Comparison of ENCODE assay signal across 7 mouse cellular contexts in the genomic region with DNA sequence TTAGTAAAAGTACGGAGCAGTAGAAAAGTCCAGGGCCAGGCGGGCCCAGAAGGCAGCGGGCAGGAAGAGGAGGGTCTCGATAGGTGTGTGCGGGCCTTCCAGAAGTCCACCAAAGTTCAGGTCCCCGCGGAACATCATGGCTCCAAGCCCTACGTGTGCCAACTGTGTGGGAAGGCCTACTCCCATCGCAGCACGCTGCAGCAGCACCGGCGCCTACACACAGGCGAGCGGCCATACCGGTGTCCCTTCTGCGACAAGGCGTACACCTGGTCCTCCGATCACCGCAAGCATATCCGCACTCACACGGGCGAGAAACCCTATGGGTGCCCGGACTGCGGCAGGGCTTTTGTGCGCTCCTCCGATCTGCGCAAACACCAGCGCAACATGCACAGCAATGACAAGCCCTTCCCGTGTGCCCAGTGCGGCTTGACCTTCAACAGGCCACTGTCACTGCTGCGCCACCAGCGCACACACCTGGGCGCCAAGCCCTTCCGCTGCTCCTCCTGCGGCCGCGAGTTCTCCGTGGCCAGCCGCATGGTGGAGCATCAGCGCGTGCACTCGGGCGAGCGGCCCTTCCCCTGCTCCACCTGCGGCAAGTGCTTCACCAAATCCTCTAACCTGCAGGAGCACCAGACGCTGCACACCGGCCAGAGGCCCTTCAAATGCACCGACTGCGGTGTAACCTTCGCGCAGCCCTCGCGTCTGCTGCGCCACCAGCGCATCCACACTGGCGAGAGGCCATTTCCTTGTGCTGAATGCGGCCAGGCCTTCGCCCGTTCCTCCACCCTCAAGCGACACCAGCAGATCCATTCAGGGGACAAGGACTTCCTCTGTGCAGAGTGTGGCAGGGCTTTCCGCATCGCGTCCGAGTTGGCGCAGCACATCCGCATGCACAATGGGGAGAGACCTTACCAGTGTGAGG. TPM values are rescaled to one million over a fixed set of nuclear protein-coding genes. Genes with fewer than 3 reads are reported as not detected.
A peak's percentile ranks its signal among the peaks of the same experiment; 100 is the strongest.
DNase-seq lines count a peak whose midpoint lies in the region; ATAC-seq lines count a peak whose summit lies in the region.

No protein-coding gene starts in this region.

- peak overlapping the region; percentile 10; the same call in 1 of the 2 replicates for H3K4me3 ChIP-seq in liver, embryonic 12.5 days
- peak overlapping the region; percentile 34 for H3K4me3 ChIP-seq in embryonic facial prominence, embryonic 12.5 days
- H3K4me3 ChIP-seq in hindbrain, embryonic 13.5 days = peak overlapping the region; percentile 43
- H3K4me3 ChIP-seq in midbrain, embryonic 10.5 days = peak overlapping the region; percentile 56

- no peaks in the 10 kb centered on the region for H3K4me1 ChIP-seq in liver, embryonic 12.5 days
- peaks cover 17% of the 10 kb centered on the region for H3K4me1 ChIP-seq in embryonic facial prominence, embryonic 12.5 days
- peaks cover 17% of the 10 kb centered on the region for H3K4me1 ChIP-seq in hindbrain, embryonic 13.5 days (replicated peaks)
- peaks cover 23% of the 10 kb centered on the region for H3K4me1 ChIP-seq in midbrain, embryonic 10.5 days

- H3K9ac ChIP-seq in liver, embryonic 12.5 days = no peak overlapping the region
- 0 out of 2 replicates have a peak overlapping the region, but pooled peaks have one; percentile 17 for H3K9ac ChIP-seq in embryonic facial prominence, embryonic 12.5 days
- H3K9ac ChIP-seq in hindbrain, embryonic 13.5 days = peak overlapping the region; percentile 67

- 8% methylated on average over 66 of the region's 66 CpGs for WGBS in liver, embryonic 12.5 days (ENCODE audit: insufficient replicate concordance)
- 9% methylated on average over 66 of the region's 66 CpGs for WGBS in embryonic facial prominence, embryonic 12.5 days
- 8% methylated on average over 66 of the region's 66 CpGs for WGBS in hindbrain, embryonic 13.5 days
- 8% methylated on average over 66 of the region's 66 CpGs for WGBS in midbrain, embryonic 10.5 days

- no peaks in the 10 kb centered on the region for H3K9me3 ChIP-seq in liver, embryonic 12.5 days (replicated peaks)
- H3K9me3 ChIP-seq in embryonic facial prominence, embryonic 12.5 days = no peaks in the 10 kb centered on the region
- H3K9me3 ChIP-seq in hindbrain, embryonic 13.5 days = no peaks in the 10 kb centered on the region
- H3K9me3 ChIP-seq in midbrain, embryonic 10.5 days (replicated peaks) = no peaks in the 10 kb centered on the region

- H3K27ac ChIP-seq in liver, embryonic 12.5 days = no peak overlapping the region
- no peak overlapping the region for H3K27ac ChIP-seq in embryonic facial prominence, embryonic 12.5 days
- H3K27ac ChIP-seq in hindbrain, embryonic 13.5 days = no peak overlapping the region
- H3K27ac ChIP-seq in midbrain, embryonic 10.5 days (replicated peaks) = no peak overlapping the region

- H3K27me3 ChIP-seq in liver, embryonic 12.5 days (replicated peaks) = peaks cover 52% of the 10 kb centered on the region
- H3K27me3 ChIP-seq in embryonic facial prominence, embryonic 12.5 days = peaks cover 41% of the 10 kb centered on the region
- peaks cover 48% of the 10 kb centered on the region for H3K27me3 ChIP-seq in hindbrain, embryonic 13.5 days
- peaks cover 63% of the 10 kb centered on the region for H3K27me3 ChIP-seq in midbrain, embryonic 10.5 days (ENCODE audit: low read depth, poor library complexity, severe bottlenecking)

- no peaks in the 10 kb centered on the region for H3K36me3 ChIP-seq in liver, embryonic 12.5 days
- H3K36me3 ChIP-seq in embryonic facial prominence, embryonic 12.5 days = no peaks in the 10 kb centered on the region
- no peaks in the 10 kb centered on the region for H3K36me3 ChIP-seq in hindbrain, embryonic 13.5 days
- no peaks in the 10 kb centered on the region for H3K36me3 ChIP-seq in midbrain, embryonic 10.5 days

- no peak for DNase-seq in liver
- DNase-seq in midbrain, embryonic 10.5 days (ENCODE audit: low spot score) = no peak
- no peak for DNase-seq in urinary bladder, postnatal 4 days (ENCODE audit: low spot score in 2 of 2)
- no peak for DNase-seq in gastrocnemius, adult 8-10 months (ENCODE audit: low spot score in 2 of 2)

- no peak for ATAC-seq in liver, embryonic 12.5 days
- ATAC-seq in embryonic facial prominence, embryonic 12.5 days (ENCODE audit: insufficient number of reproducible peaks, insufficient read depth, low FRiP score, low TSS enrichment) = no peak
- peak; percentile 56 for ATAC-seq in hindbrain, embryonic 13.5 days (ENCODE audit: low FRiP score)

- H3K4me2 ChIP-seq in liver, embryonic 12.5 days = peak overlapping the region; percentile 42
- H3K4me2 ChIP-seq in embryonic facial prominence, embryonic 12.5 days (replicated peaks) = peak overlapping the region; percentile 63
- peak overlapping the region; percentile 72 for H3K4me2 ChIP-seq in hindbrain, embryonic 13.5 days

RNA-seq across cellular contexts. Expression of gene Zfp648, which starts 3.9 kb away (rescaled TPM):
- 0.08 TPM in 2 replicates for polyA plus RNA-seq in liver, embryonic 12.5 days (2016; fragmentation: Nextera tagmentation; extraction: Ambion mirVana)
- 0.58 and 0.81 TPM in 2 replicates for polyA plus RNA-seq in embryonic facial prominence, embryonic 12.5 days (2016; fragmentation: Nextera tagmentation; extraction: Ambion mirVana)
- 0.26 and 0.53 TPM in 2 replicates for polyA plus RNA-seq in hindbrain, embryonic 13.5 days (2015; fragmentation: Nextera tagmentation; extraction: Ambion mirVana)
- not detected in 2 replicates for polyA plus RNA-seq in midbrain, embryonic 10.5 days (2016; fragmentation: Nextera tagmentation; extraction: Ambion mirVana)
- total RNA-seq in gastrocnemius, adult 8-10 months (2022) = not detected
